Mouse (Mus musculus) neural tube, embryonic 14.5 days (tissue): ENCODE data around the gene Fzd5. TPM values are rescaled to one million over a fixed set of nuclear protein-coding genes. Genes with fewer than 3 reads are reported as not detected.

ENCODE experiments used
- ATAC-seq: fragments of 200-750 bp; cut with Nextera tagmentation; 2 replicates; pipeline ENCODE4 v1.8.0; 2017; ENCODE audit warnings: low read depth, mild to moderate bottlenecking, moderate TSS enrichment, moderate library complexity
- H3K27ac ChIP-seq: fragments of 300-500 bp; sonication (generic); 2 replicates; pipeline ENCODE4 v1.5.1; 2014; ENCODE audit warnings: low read depth, mild to moderate bottlenecking, control low read depth, low read length, moderate library complexity, mixed read lengths
- H3K27me3 ChIP-seq: fragments of 300-500 bp; sonication (generic); 2 replicates; pipeline ENCODE4 v1.6.1; 2014; ENCODE audit warnings: low read length; ENCODE audit not compliant: control insufficient read depth, insufficient read depth
- H3K36me3 ChIP-seq: fragments of 300-500 bp; sonication (generic); 2 replicates; pipeline ENCODE4 v1.6.1; 2014; ENCODE audit warnings: low read length, mixed read lengths; ENCODE audit not compliant: control insufficient read depth, insufficient read depth
- H3K4me1 ChIP-seq: fragments of 300-500 bp; sonication (generic); 2 replicates; pipeline ENCODE4 v1.6.1; 2014; ENCODE audit warnings: low read length; ENCODE audit not compliant: control insufficient read depth, insufficient read depth
- H3K4me2 ChIP-seq: fragments of 300-500 bp; sonication (generic); 2 replicates; pipeline ENCODE4 v1.6.1; 2014; ENCODE audit warnings: mild to moderate bottlenecking, low read depth, low read length, control low read depth
- H3K4me3 ChIP-seq: fragments of 300-500 bp; sonication (generic); 2 replicates; pipeline ENCODE4 v1.5.1; 2014; ENCODE audit warnings: low read depth, low read length, control low read depth, mixed read lengths
- H3K9ac ChIP-seq: fragments of 300-500 bp; sonication (generic); replicated peaks from 2 replicates; pipeline ENCODE4 v1.6.1; 2014; ENCODE audit warnings: low read depth, mild to moderate bottlenecking, control low read depth, low read length, mixed read lengths
- H3K9me3 ChIP-seq: fragments of 300-500 bp; sonication (generic); 2 replicates; pipeline ENCODE4 v1.6.1; 2016; ENCODE audit warnings: low read length; ENCODE audit not compliant: control insufficient read depth
- WGBS: fragments of 180-500 bp; shearing (Covaris S2); extraction: QIAGEN DNeasy Blood & Tissue Kit; methylation state at CpG from one replicate; pipeline ENCODE4 v1.1.7; 2014; 5-methylcytosine and 5-hydroxymethylcytosine counted together
- polyA plus RNA-seq: library from polyadenylated mRNA; unstranded; fragments of >200 nt; fragmentation: Nextera tagmentation; extraction: Ambion mirVana; gene quantifications from 2 replicates; pipeline ENCODE4 v1.2.1, GENCODE M21; 2014

Fzd5 gene
- polyA plus RNA-seq = 0.08 and 0.13 TPM in 2 replicates

GRCm38 (mm10) chr1:64737502-64738179 is at the start of gene Fzd5:
TSS of gene Fzd5 (minus strand) at chr1:64737751.
- Histone ChIP-seq H3K9ac (peak within 1 kb of the TSS; percentile 55), H3K4me2 (peak within 1 kb of the TSS; percentile 95), H3K27me3 (peaks cover 36% of the 10 kb centered on the region), H3K4me1 (peaks cover 24% of the 10 kb centered on the region), H3K36me3 (no peaks in the 10 kb centered on the region), H3K4me3 (peak within 1 kb of the TSS; percentile 51), H3K9me3 (no peaks in the 10 kb centered on the region), H3K27ac (no peak within 1 kb of the TSS)
- peak; percentile 90 for ATAC-seq
- WGBS = under 1% methylated on average over 47 of the region's 73 CpGs

GRCm38 (mm10) chr1:64779863-64780262 is 42.3 kb upstream of the Fzd5 start:
- Histone ChIP-seq H3K4me1 (no peaks in the 10 kb centered on the region), H3K4me3 (no peak overlapping the region), H3K36me3 (no peaks in the 10 kb centered on the region), H3K9me3 (no peaks in the 10 kb centered on the region), H3K9ac (no peak overlapping the region), H3K27me3 (no peaks in the 10 kb centered on the region), H3K27ac (no peak overlapping the region), H3K4me2 (peak overlapping the region; percentile 29; the same call in 1 of the 2 replicates)
- 19% methylated on average over 12 of the region's 12 CpGs for WGBS
- no peak for ATAC-seq

GRCm38 (mm10) chr1:64779415-64779814 is 41.9 kb upstream of the Fzd5 start:
- Histone ChIP-seq H3K27ac (no peak overlapping the region), H3K4me1 (no peaks in the 10 kb centered on the region), H3K36me3 (no peaks in the 10 kb centered on the region), H3K9me3 (no peaks in the 10 kb centered on the region), H3K4me3 (no peak overlapping the region), H3K27me3 (no peaks in the 10 kb centered on the region), H3K4me2 (no peak overlapping the region; the same call in 1 of the 2 replicates), H3K9ac (no peak overlapping the region)
- WGBS = 14% methylated on average over 5 of the region's 5 CpGs
- no peak for ATAC-seq

DNA sequence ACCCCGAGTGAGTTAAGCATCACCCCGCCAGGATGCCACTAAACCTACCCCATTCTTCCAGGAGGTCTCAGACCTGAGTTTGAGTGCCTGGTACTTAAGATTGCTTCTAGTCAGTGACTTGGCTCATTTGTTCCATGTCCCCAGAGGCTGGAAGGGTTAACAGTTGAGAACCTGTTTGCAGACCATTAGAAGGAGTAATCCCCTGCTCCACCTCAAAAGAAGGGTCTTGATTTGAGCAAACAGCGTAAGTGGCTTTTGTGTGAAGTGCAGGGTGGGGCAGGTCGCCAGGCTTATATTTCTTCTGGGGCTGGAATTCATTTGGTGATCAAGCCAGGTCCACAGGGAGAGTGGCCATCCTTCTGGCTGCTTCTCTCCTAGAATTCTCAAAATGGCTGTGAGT is 35.8 kb upstream of the Fzd5 start:
- Histone ChIP-seq H3K4me3 (no peak overlapping the region), H3K4me2 (no peak overlapping the region), H3K27ac (no peak overlapping the region), H3K4me1 (no peaks in the 10 kb centered on the region), H3K9me3 (no peaks in the 10 kb centered on the region), H3K36me3 (no peaks in the 10 kb centered on the region), H3K9ac (no peak overlapping the region), H3K27me3 (no peaks in the 10 kb centered on the region)
- 69% methylated on average over 4 of the region's 4 CpGs for WGBS
- ATAC-seq = no peak

DNA sequence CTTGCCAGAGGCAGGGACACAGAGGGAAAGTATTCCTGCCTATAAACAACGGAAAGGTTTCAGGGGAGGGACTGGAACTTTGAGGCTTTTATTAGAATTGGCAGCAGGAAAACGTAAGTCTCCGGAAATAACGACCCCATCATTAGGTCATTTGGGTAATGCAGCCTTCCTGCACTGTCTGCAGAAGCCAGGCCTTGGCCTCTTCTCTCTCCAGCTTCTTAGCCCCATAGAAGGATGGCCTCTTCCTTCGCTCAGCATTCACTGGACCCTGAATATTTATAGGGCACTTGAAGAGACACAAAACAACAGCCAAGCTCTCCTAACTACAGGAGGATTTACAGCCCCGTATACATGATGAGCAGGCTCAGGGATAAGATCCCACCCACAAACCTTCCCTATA is 32.6 kb upstream of the Fzd5 start:
- H3K36me3 ChIP-seq = no peaks in the 10 kb centered on the region
- H3K27me3 ChIP-seq = no peaks in the 10 kb centered on the region
- no peak overlapping the region for H3K4me2 ChIP-seq
- H3K27ac ChIP-seq = no peak overlapping the region
- no peak overlapping the region for H3K9ac ChIP-seq
- no peak for ATAC-seq
- no peaks in the 10 kb centered on the region for H3K4me1 ChIP-seq
- 4% methylated on average over 6 of the region's 6 CpGs for WGBS
- no peak overlapping the region for H3K4me3 ChIP-seq
- no peaks in the 10 kb centered on the region for H3K9me3 ChIP-seq

- no peaks in the 10 kb centered on the region for H3K36me3 ChIP-seq
- no peak overlapping the region for H3K9ac ChIP-seq
- H3K4me3 ChIP-seq = no peak overlapping the region
- 90% methylated on average over 4 of the region's 4 CpGs for WGBS
- no peak overlapping the region for H3K4me2 ChIP-seq
- H3K4me1 ChIP-seq = no peaks in the 10 kb centered on the region
- no peak for ATAC-seq
- H3K27ac ChIP-seq = no peak overlapping the region
- H3K27me3 ChIP-seq = no peaks in the 10 kb centered on the region
- H3K9me3 ChIP-seq = no peaks in the 10 kb centered on the region
Measured at GRCm38 (mm10) chr1:64761646-64762045, 24.1 kb upstream of the Fzd5 start.

DNA sequence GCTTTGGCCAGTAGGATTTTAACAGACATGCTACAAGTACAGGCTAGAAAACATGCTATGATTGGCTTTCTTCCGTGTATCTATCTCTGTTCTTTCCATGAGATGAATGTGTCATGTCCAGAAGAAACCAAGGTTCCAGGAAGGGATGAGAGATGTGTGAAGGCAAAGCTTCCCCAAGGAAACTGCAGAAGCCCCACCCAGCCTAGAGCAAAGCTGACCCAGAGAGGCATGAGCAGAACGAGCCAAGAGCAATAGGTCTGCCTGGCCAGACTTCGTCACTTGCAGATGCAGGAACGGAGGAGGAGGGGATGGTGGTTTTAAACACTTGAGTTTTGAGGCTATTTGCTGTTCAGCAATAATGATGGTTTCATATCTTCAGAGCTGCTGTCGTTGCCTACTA is 20.2 kb upstream of the Fzd5 start:
- no peaks in the 10 kb centered on the region for H3K36me3 ChIP-seq
- H3K4me1 ChIP-seq = no peaks in the 10 kb centered on the region
- no peaks in the 10 kb centered on the region for H3K9me3 ChIP-seq
- 87% methylated on average over 5 of the region's 5 CpGs for WGBS
- H3K27ac ChIP-seq = no peak overlapping the region
- no peaks in the 10 kb centered on the region for H3K27me3 ChIP-seq
- H3K9ac ChIP-seq = no peak overlapping the region
- H3K4me2 ChIP-seq = no peak overlapping the region
- no peak overlapping the region for H3K4me3 ChIP-seq
- no peak for ATAC-seq

- no peak overlapping the region for H3K27ac ChIP-seq
- H3K4me1 ChIP-seq = no peaks in the 10 kb centered on the region
- H3K9ac ChIP-seq = no peak overlapping the region
- no peak overlapping the region for H3K4me2 ChIP-seq
- H3K36me3 ChIP-seq = no peaks in the 10 kb centered on the region
- no peaks in the 10 kb centered on the region for H3K27me3 ChIP-seq
- no peak overlapping the region for H3K4me3 ChIP-seq
- 33% methylated on average over 2 of the region's 2 CpGs for WGBS
- ATAC-seq = no peak
- H3K9me3 ChIP-seq = no peaks in the 10 kb centered on the region
Measured at GRCm38 (mm10) chr1:64757254-64757653, 19.7 kb upstream of the Fzd5 start.

DNA sequence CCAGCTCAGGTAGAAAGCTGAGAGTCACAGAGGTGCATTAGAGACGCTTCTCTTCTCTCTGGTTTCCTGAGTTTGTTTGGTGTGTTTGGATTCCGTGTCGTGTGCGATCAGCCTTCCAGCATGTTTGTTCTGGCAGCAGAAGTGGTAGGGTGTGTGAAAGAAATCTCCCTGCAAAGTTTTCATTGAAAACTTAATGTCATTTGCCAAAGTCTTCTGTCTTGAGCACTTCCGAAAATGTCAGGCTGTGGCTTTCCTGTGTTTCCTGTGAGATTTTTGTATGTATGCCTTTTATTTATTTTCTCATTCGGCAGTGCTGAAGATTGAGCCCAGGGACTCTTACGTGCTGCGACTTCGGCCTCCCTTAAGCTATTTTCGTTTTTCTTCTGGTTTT is 19.1 kb upstream of the Fzd5 start:
- H3K36me3 ChIP-seq = no peaks in the 10 kb centered on the region
- 76% methylated on average over 10 of the region's 10 CpGs for WGBS

More for the DNA sequence above, 19.1 kb upstream of the Fzd5 start:
- no peak for ATAC-seq
- Histone ChIP-seq H3K4me1 (no peaks in the 10 kb centered on the region), H3K27me3 (no peaks in the 10 kb centered on the region), H3K4me2 (no peak overlapping the region), H3K9me3 (no peaks in the 10 kb centered on the region), H3K4me3 (no peak overlapping the region), H3K9ac (no peak overlapping the region), H3K27ac (no peak overlapping the region)
